Mouse (Mus musculus): ENCODE data around the gene Tlx3.

The Tlx3 gene

DNA sequence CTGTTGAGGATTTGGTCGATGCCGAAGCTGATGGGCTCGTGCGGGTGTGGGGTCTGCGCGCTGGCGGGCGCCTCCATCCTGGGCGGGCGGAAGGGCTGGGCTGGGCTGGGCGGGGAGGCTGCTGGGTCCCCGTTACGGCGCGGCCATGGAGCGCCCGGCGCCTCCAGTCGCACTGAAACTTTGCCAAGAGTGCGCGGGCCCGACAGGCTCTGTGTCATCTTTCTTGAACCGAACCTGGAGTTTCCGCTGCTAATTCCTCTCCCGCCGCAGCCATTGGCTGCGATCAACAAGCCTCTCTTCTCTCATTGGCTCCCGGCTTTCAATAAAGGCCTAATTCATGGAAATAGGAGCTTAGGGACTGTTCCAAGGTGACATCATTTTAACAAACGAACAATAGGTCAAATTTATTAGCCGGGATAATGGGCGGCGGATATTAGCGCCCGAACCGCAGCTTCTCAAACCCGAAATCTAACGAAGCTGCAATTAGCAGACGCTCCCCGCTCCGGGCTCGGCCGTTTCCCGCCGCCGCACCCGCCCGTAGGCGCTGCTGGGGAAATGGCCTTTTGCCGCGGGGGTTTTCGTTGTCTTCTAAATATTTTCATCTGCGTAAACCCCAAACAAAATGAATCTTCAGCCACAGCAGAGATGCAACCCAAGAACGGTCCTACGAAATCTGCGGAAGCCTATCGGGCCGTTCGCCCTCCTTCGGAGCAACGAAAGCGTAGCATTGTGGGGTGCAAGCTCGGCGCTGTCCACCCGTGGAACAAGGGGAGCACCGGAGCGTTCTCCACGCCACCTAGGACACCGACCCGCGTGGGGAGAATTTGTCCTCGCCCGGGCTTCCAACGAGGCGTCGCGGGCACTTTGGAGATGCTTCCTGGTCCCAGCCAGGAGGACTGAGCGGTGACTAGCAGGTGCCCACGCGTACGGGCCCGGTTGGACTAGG, at the start of gene Tlx3:
TSS of gene Tlx3 (minus strand) at position 207 of the 946 bp plus-strand sequence.
- no peak for DNase-seq (ENCODE audit: low spot score)

DNA sequence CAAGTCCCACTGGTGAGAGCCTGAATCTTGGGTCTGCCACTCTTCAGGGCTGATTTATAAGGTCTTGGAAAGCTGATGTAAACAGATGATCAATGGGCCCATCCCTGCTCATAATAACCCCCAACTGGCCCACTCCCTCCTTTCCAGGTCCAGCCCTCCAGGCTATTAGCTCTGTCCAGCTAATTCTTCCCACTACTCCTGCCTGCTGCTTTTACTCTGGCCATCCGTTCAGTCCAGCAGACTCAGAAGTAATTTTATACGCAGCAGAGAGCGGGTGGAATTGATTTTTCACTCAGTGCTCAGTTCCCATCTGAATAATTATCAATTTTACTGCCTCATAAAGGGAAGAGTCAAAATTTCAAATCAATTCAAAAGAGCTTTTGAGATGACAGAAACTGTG, 36.9 kb upstream of the Tlx3 start:
- DNase-seq (ENCODE audit: low spot score) = no peak

DNA sequence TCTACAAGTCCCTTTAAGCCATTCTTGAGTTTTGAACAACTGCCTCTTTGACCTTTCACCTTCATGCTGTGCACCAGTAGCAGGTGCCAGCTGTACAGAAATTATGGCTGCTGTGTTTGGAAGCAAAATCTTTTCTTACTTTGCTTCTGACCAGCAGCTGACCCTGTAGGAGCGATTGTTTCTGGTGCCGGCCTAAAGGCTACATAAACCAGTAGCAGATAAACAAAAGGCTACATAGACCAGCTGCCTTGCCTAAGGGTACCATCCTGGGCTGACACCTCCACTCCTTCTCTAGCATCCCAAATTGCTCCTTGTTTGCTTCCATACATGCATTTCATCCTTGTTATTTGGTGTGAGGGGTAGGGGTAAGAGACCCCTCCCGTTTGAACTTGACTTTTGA, 30.7 kb upstream of the Tlx3 start:
- no peak for DNase-seq (ENCODE audit: low spot score)

DNA sequence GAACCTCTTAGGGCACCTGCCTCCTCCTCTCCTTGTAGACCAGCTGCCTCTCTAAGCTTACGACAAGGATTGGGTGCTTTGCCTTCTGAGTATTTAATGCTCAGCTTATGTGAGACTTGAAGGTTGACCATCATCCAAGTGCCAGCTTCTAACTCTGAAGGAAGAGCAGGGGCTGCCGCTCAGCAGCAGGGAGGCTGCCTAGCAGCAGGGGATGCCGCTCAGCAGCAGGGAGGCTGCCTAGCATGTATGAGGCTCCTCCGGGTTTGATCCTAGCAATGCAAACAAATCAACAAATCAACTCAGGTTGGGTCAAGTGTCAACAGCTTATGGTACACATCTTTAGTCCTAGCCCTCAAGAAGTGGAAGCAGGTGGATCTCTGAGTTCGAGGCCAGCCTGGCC, 28.7 kb upstream of the Tlx3 start:
- no peak for DNase-seq (ENCODE audit: low spot score)

DNA sequence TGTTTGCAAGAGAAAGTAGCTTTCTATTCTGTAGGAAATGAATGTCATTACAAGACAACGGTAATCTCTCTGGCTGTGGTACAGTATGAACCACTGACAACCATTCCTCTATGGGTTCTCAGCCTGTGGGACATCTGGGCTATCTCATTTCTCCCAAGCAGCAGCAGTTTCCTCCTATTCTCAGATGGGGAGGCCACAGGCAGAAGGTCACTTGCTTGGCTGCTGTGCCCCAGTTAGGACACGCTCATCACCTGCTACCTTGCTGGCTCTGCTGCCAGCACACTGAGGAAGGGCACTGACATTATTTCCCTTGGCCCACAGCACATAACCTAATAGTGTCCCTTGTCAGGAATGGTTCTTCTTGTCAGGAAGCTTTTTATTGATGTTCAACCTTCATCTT, 24.8 kb upstream of the Tlx3 start:
- DNase-seq (ENCODE audit: low spot score) = no peak

DNA sequence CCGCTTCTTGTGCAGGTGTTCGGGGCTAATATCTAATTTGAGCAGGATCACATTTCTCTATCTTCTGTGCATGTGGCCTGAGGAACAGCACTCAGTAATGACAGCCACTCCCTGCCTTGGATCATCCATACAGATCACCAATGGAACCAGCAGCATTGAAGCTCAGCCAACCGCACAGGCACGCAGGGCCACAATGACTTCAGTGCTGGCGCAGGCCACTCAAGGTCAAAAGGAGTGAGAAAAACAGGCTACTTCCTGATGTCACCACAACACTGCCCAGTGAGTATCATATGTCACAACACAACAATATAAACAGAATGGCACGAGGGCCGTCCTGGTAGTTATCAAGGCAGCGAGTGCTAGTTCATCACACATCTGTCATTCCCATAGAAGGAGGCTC, 23.1 kb upstream of the Tlx3 start:
- no peak for DNase-seq (ENCODE audit: low spot score)

DNA sequence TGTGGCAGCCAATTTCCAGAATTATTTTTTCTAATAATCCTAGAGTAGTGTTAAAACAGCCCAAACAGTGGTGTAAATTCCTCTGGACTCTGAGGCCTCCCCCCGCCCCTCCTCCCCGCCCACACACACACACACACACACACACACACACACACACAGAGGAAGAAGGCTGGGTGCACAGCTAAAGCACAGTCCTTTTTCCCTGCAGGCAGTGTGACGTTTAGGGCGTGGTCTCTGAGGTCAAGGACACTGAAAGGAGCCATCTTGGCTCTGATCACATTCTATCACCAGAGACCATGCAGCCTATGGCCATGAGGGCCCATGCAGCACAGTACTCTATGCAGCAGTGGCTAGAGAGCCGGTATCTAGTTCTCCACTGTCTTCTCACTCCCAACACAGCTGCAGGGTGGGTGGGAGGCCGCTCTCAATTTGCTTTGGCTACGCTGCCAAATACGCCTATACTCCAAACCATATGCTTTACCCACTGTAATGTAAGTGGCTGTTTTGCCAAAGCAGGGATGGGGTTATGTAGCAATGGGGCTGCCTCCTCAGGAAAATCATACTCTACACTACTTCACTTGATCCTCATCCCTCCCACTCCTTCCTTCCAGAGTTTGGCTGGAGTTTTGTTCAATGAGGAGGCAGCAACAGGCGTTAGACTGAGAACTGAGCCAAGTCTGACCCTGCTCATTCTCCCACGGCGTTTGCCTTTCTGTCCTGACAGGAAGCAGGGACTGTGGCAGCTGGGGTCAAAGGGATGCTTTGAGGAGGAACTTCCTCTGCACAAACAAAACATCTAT, 18.4 kb upstream of the Tlx3 start:
- no peak for DNase-seq (ENCODE audit: low spot score)

DNA sequence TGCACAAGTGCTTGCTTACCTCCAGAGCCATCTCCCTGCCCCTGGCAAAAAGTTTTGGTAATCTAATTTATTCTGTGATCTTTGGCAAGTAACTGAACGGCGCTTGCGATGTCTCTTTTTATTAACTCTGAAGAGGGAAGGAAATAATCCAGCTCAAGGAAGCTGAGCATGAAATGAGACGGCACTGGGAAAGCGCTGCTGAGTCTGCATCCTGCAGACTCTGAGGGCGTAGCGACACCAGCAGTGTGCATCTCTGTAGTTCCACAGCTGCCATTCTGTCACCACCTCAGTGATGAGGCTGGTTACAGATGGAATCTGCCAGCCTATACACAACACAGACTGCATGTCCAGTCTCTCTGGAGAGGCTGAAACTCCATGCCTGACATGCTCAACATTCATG, 17.4 kb upstream of the Tlx3 start:
- no peak for DNase-seq (ENCODE audit: low spot score)

DNA sequence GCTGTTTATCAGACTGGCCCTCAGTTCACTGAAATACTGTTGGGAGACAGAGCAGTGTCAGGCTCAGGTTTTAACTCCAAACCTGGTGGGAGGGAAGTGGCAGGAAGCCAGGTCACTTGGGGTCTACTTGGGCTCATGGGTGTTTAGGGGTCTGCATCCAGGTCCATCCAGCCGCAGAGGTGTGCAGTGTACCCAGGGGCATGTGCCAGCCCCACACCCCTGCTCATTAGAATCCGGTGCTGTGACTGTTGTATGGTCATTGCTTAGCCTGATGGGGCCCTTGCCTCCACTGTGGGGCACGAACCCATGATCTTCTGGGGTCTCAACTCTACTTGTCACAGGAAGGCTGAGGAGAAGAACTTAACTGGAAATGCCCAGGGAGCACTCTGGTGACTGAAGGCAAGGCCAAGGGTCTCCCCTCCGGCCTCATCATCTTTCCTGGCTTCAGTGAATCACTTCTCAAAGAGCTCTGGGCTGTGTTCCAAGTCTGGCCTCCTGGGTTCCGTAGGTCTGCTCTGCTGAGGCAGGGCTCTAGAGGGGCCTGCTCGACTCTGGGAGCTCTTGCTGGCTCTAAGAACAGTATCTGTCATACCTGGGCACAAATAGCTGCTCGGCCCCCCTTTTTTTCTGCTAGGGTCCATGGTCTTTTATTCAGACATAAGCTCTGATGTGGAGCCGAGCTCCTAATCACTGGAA, 14.1 kb upstream of the Tlx3 start:
- DNase-seq (ENCODE audit: low spot score) = no peak

DNA sequence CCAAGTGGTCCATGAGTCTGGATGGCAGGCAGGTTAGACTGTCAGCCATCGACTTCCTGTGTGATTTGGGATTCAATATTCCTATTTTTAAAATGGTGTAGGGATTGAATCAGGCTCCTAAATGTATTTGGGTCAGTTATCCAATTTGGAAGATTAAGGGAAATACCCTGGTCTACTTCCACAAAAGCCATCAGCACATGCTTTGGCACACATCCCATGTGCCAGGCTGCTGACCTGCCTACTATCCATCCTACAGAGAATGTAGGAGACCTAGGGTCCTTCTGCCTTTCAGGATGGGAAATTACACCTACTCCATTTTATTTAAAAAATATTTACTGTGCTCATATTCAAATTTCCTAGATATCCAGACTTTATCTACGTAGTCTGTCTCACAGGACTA, 4.0 kb upstream of the Tlx3 start:
- DNase-seq (ENCODE audit: low spot score) = no peak

DNA sequence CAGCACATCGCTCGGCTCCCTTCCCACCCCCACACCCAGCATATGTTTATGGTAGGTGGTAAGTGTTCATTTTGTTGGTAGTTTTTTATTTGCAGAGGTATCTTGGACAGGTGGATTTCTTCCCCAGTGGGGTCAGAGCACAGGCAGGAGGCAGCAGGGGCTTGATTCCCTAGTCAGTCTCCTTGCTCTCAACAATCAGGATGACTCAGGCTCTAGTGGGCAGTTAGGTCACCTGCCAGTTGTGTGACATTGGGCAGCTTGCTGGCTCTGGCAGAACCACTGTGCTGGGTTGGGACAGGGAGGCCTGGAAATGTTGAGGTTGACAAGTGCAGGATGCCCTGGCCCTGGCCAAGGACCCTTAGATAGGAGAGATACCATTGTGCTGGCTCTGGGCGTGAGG, 1.6 kb upstream of the Tlx3 start:
- no peak for DNase-seq (ENCODE audit: low spot score)

DNA sequence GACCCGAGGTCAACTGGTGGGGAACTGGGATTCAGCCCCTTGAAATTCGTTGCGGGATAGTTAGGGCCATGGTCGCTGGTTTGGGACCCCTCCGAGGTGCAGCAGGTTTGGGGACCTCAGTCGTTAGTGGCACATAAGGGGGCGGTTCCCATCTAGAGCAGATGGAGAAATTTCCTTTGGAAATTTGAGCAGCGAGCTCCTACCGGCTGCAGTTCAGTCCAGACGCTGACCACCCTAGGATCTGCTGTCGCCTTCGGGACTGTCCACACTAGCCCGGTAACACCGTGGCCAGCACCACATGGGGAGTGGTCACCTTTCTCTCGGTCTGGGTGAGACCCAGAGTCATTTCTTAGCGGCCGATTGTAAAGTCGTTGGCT, 928 bp upstream of the Tlx3 start:
- DNase-seq (ENCODE audit: low spot score) = no peak

DNA sequence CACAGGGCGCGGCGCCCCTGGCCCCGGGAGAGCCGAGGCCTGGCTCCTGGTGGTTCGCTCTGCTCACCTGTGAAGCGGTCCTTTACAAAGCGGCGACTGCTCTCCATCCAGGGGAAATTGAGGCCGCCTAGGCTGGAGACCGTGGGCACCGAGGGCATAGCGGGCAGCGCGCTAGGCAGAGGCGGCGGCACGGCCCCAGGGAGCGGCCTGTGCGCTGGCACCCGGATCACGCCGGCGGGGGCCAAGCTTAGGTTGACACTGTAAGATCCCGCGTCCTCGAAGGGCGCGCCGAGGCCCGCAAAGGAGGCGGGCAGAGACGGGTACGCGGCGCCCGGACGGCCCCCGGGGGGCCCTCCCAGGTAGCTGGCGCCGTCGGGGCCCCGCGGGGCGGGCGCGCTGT, 417 bp downstream of the Tlx3 start:
- no peak for DNase-seq (ENCODE audit: low spot score)

DNA sequence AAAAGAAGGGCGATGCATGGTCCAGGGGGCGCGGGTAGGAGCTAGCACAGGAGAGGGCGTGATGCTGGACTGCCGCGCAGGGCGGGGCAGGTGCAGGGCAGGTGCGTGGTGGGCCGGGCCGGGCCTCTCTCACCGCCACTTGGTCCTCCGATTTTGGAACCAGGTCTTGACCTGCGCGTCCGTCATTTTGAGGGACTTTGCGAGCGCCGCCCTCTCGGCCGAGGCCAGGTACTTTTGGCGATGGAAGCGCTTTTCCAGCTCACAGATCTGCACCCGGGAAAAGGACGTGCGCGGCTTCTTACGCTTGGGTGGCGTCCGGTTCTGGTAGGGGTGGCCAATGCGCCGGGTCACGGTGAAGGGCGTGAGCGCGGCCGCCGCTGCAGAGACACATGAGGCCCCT, 1.1 kb downstream of the Tlx3 start:
- no peak for DNase-seq (ENCODE audit: low spot score)

DNA sequence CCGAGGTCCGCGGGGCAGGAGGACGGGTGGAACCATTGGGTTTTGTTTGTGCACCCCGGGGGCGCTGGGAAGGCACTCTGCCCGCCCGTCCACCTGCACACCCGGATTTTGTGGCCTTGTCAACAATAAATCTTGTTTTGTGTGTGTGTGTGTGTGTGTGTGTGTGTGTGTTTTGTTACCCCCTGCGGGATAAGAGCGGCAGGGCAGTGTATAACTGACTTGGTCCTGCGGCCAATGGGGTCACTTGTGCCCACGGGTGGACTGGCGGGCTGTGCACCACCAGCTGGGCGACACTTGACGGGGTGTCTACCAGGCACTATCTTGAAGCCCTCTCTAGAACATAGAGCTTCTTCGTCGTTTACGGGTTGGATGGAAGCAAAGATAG, 1.8 kb downstream of the Tlx3 start:
- no peak for DNase-seq (ENCODE audit: low spot score)

DNA sequence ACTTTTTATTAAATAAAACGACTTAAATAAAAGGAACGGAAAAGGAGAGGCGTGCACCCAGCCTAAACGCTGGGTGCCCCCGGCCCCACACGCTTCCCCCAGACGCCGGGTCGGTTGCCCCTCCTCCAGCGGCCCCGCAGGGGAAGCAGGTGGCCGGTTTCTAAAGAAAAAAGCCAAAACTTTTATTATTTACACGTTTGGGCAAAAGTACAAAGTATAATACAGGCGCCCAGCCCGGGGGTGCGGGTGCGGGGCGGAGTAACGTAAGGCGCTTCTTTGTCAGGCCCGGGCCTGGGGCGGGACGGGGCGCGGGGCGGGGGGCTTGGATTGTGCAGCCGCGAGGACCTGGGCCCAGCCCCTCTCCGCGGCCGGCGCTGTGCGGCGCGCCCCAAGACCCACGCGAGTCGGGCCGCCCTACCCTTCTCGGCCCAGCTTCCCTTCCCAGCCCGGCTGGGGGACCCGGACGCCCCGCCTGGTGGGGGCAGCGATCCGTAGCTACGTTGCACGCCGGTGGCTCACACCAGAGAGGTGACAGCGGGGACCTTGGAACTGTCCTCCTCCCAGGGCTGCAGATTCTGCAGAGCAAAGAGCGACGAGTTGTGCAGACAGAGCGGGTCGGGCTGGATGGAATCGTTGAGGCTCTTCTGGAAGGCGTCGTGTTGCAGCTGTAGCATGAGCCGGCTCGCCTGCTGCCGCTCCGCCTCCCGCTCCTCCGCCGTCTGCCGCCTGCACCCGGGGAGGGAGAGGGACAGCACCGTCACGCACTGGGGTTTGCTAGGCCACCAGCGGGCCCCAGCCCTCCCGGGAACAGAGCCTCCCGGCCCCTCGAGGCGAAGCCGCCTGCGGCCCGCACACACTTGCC, 2.4 kb downstream of the Tlx3 start:
- no peak for DNase-seq (ENCODE audit: low spot score)

DNA sequence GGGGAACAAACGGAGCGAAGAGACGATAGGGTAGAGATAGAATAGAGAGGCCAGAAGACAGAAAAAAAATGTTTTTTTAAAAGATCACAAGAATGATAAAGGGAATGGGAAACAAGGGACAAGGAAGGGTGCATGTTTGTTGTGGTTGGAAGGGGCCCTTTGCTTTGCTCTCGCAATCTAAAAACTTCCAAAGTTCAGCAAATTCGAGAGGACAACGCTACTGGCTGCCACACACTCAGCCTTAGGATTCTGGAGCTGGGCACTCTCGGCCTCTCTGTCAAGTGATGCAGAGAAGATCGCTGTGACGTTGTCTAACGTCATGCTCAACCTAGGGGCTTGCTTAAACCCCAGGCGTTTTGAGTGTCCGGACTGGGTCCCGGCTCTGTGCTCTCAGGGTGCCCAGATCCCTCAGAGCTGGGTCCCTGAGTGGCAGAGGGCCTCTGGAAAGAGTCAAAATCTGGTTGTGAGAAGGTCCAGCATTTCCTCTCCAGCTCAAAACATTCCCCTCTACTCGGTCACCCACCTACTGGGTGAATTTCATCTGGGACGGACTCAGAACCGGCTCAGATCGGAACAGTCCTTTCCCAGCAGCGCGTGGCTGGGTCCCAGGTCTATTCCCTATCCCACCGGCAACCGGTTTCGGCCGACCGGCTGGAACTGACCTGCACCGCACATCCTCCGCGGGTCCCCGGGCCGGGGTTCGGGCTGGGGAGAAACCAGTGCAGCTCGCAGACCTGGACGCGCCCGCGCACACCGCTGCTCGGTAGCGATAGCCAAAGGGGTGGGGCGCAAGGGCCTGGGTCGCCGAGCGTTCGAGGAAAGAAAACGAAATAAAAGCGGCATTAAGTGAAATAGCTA, 3.3 kb downstream of the Tlx3 start:
- no peak for DNase-seq (ENCODE audit: low spot score)

DNA sequence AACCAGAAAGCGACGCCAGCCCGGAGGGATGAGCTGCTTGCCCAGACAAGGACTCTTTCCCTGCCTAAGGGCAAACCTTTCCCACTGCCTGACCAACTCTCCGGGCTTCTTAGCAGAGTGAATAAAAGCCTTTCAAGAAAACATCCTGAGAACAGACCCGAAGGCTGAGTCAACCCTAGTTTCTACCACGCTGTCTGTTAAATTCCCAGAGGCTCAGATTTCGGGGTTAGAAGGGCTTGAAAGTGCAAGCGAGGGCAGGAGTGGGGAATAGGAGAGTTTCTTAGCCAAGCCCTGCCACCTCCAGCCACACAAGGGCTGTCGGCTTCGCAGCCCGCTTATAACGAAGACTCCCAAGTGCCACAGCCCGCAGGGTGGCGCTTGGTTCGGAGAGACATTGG, 4.3 kb downstream of the Tlx3 start:
- no peak for DNase-seq (ENCODE audit: low spot score)

DNA sequence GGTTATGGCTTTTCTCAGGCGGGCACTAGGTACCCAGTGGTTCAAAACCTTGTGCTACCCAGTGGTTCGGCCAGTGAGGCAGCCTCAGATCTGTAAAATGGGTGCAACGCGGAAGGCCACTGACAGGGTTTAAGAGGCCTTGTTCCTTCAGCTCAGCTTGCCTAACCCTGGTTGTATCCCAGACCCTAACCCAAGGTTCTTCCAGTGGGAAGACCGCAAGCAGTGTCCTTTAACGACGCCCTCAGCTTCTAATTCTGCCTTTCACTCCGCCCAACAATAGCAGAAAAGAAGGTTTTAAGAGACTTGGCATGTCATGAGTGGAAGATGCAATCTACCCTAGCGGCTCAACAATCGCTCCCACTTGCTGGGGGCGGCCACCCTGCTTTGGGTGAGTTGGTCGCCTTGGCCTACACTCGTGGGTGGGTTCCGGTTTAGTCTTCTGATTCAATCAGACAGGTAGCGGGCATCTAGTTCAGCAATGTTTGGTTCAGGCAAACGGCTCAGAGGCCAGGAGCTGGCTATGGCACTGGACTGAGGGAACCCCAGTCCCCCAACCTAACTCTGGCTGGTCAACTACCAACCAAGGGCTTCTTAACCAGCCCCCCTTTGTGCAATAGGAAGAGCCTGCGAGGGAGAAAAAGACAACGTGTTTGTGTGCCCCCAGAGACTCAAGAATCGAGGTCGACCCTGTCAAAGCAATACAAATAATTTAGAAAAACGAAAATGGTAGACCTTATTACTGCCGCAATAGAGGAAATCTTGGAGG, 4.9 kb downstream of the Tlx3 start:
- no peak for DNase-seq (ENCODE audit: low spot score)

DNA sequence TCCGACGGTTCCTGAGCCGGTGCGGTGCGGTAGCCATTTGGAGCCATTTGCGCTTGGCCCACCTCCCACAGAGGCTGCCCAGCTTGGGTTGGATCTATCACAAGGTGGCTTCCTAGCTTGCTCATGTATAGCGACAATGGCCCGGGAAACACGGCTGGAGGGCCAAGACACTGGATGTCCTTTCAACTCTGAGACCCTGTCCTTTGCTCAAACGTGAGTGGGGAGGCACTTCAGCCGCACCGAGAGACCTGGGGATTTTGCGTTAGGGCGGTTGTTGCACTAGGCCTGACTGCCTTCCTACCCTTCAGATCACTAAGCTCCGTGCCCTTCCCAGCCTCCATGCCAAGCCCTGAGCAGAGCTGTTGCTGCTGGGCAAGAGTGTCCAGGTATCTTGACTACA, 5.7 kb downstream of the Tlx3 start:
- no peak for DNase-seq (ENCODE audit: low spot score)

Data from urinary bladder, postnatal 10 days (tissue).